ENCODE assay signal across 23 mouse cellular contexts in the genomic region with DNA sequence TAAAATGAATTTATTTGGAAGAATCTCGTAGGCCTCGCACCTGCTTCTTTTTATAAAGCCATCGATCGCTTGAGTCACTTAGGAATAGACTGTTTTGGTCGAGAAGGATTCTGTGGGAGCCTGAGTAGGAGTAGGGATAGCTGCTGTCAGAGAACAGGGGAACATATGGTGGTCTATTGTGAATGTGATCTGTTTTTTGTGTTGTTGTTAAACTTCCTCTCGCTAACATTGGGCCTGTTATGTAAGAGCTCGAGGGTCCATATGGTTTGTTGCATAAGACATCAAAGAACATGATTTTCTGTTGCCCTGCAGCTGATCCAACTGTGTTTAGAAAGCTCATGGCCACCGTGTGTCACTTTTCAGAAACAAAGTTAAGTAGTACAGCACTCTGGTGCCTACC.
DNase-seq lines count a peak whose midpoint lies in the region; ATAC-seq and TF ChIP-seq lines count a peak whose summit lies in the region.
"Had no signal": no experiment of that assay in that cellular context is flagged by ENCODE, and none has a peak within 500 bp of the region (broad histone marks: within the 10 kb centered on the region; RNA-seq: fewer than 3 reads in every experiment).

No protein-coding gene starts in this region.

- H3K9me3 ChIP-seq in embryonic facial prominence, embryonic 10.5 days = no peaks in the 10 kb centered on the region
- H3K9me3 ChIP-seq: hindbrain, embryonic 12.5 days; kidney, embryonic 15.5 days; limb, embryonic 13.5 days; liver, embryonic 12.5 days had no signal

- ATAC-seq in megakaryocyte progenitor cell, adult 5-6 weeks (replicated peaks; ENCODE audit: poor library complexity) = peak; percentile 66
- ATAC-seq: forebrain, postnatal 0 days had no signal

- WGBS in cerebellum, adult 2 months = 53% methylated on average over 8 of the region's 8 CpGs
- WGBS in embryonic facial prominence, embryonic 10.5 days = 75% methylated on average over 8 of the region's 8 CpGs

- H3K4me1 ChIP-seq in cerebellum, adult 2 months (ENCODE audit: control insufficient read depth, insufficient read depth, low read length) = peaks cover under 1% of the 10 kb centered on the region; the same call in 1 of the 2 replicates
- H3K4me1 ChIP-seq in embryonic facial prominence, embryonic 10.5 days = no peaks in the 10 kb centered on the region
- H3K4me1 ChIP-seq: hindbrain, embryonic 12.5 days; kidney, embryonic 15.5 days had no signal

- DNase-seq in frontal cortex, adult 2 months (ENCODE audit: extremely low spot score in 1 of 2, low spot score in 1 of 2) = peak; percentile 24 to 71
- DNase-seq in frontal cortex, postnatal 14 days (ENCODE audit: low spot score in 2 of 2) = no peak
- peak; percentile 43 for DNase-seq in right cerebral cortex, adult 18-20 months
- DNase-seq in right cerebral cortex, postnatal 10 days (ENCODE audit: low spot score in 2 of 2) = no peak
- DNase-seq in layer of hippocampus, adult 18-20 months (ENCODE audit: low spot score in 2 of 2) = peak; percentile 78 to 95
- DNase-seq in cerebellum, adult 2 months = no peak
- no peak for DNase-seq in embryonic facial prominence, embryonic 10.5 days (ENCODE audit: low spot score)
- DNase-seq: adrenal gland, postnatal 36 days; cerebellum, adult 11-12 months; cerebellum, postnatal 25 days; embryo, embryonic 11 days; forebrain, postnatal 0 days; gastrocnemius, postnatal 14 days; kidney, adult 11 months; kidney, postnatal 36 days; lung, adult 18-20 months; lung, postnatal 10 days had no signal

- TF ChIP-seq CTCF in cerebellum, adult 2 months (IDR thresholded peaks at IDR 0.05; ENCODE audit: borderline replicate concordance, insufficient read depth, low read depth, low read length) = no peak

- no peak overlapping the region for H3K4me3 ChIP-seq in cerebellum, adult 2 months (replicated peaks; ENCODE audit: insufficient read depth, low read depth, low read length)
- H3K4me3 ChIP-seq in embryonic facial prominence, embryonic 10.5 days = no peak overlapping the region
- H3K4me3 ChIP-seq: hindbrain, embryonic 12.5 days; kidney, embryonic 15.5 days; limb, embryonic 13.5 days; liver, embryonic 12.5 days had no signal

- H3K27ac ChIP-seq in cerebellum, adult 2 months (ENCODE audit: insufficient read depth, low read length) = no peak overlapping the region
- H3K27ac ChIP-seq in embryonic facial prominence, embryonic 10.5 days (replicated peaks) = no peak overlapping the region
- H3K27ac ChIP-seq: hindbrain, embryonic 12.5 days; kidney, embryonic 15.5 days; limb, embryonic 13.5 days; liver, embryonic 12.5 days; stomach, postnatal 0 days had no signal

- H3K27me3 ChIP-seq in cerebellum, adult 2 months (ENCODE audit: control insufficient read depth, insufficient read depth, low read length) = no peaks in the 10 kb centered on the region
- H3K27me3 ChIP-seq in embryonic facial prominence, embryonic 10.5 days (replicated peaks; ENCODE audit: low read depth, poor library complexity, severe bottlenecking) = no peaks in the 10 kb centered on the region
- H3K27me3 ChIP-seq: hindbrain, embryonic 12.5 days; kidney, embryonic 15.5 days; limb, embryonic 13.5 days; liver, embryonic 12.5 days had no signal

- TF ChIP-seq POLR2A in cerebellum, adult 2 months (IDR thresholded peaks at IDR 0.05; ENCODE audit: borderline replicate concordance, insufficient read depth, low read length) = no peak

- no peaks in the 10 kb centered on the region for H3K36me3 ChIP-seq in embryonic facial prominence, embryonic 10.5 days (replicated peaks)
- H3K36me3 ChIP-seq: hindbrain, embryonic 12.5 days; kidney, embryonic 15.5 days; limb, embryonic 13.5 days; liver, embryonic 12.5 days had no signal

Comparison
In these comparisons a context has a peak if more than half of its experiments do, and no peak if none do; other contexts are left out.
1. DNase-seq: peak in frontal cortex, adult 2 months (2 of 2), right cerebral cortex, adult 18-20 months (single experiment) and layer of hippocampus, adult 18-20 months (2 of 2); none in frontal cortex, postnatal 14 days (0 of 2), right cerebral cortex, postnatal 10 days (0 of 2), cerebellum, adult 2 months (0 of 2) and embryonic facial prominence, embryonic 10.5 days (single experiment).